Mouse (Mus musculus): ENCODE measurements around the gene Olfr126. TPM values are rescaled to one million over a fixed set of nuclear protein-coding genes. Genes with fewer than 3 reads are reported as not detected.

Olfr126 gene
- polyA plus RNA-seq, 1 experiment from 2014 or later = not detected

Other genes with a start within 250 kb of the Olfr126 start
- gene Olfr115, start 220.4 kb upstream of the Olfr126 start, polyA plus RNA-seq (2014; fragmentation: Nextera tagmentation; extraction: Ambion mirVana) = not detected in 2 replicates
- not detected in 2 replicates for gene Olfr116, start 220.3 kb upstream of the Olfr126 start, polyA plus RNA-seq (2014; fragmentation: Nextera tagmentation; extraction: Ambion mirVana)
- gene Olfr117, start 183.7 kb upstream of the Olfr126 start, polyA plus RNA-seq (2014; fragmentation: Nextera tagmentation; extraction: Ambion mirVana) = not detected in 2 replicates
- gene Olfr118, start 180.5 kb upstream of the Olfr126 start, polyA plus RNA-seq (2014; fragmentation: Nextera tagmentation; extraction: Ambion mirVana) = not detected in 2 replicates
- not detected in 2 replicates for gene Olfr119, start 150.9 kb upstream of the Olfr126 start, polyA plus RNA-seq (2014; fragmentation: Nextera tagmentation; extraction: Ambion mirVana)
- not detected in 2 replicates for gene Olfr120, start 125.7 kb upstream of the Olfr126 start, polyA plus RNA-seq (2014; fragmentation: Nextera tagmentation; extraction: Ambion mirVana)
- gene Olfr121, start 98.6 kb upstream of the Olfr126 start, polyA plus RNA-seq (2014; fragmentation: Nextera tagmentation; extraction: Ambion mirVana) = not detected in 2 replicates
- not detected in 2 replicates for gene Olfr122, start 78.9 kb upstream of the Olfr126 start, polyA plus RNA-seq (2014; fragmentation: Nextera tagmentation; extraction: Ambion mirVana)
- gene Olfr123, start 54.0 kb upstream of the Olfr126 start, polyA plus RNA-seq (2014; fragmentation: Nextera tagmentation; extraction: Ambion mirVana) = not detected in 2 replicates
- gene Olfr124, start 47.6 kb upstream of the Olfr126 start, polyA plus RNA-seq (2014; fragmentation: Nextera tagmentation; extraction: Ambion mirVana) = not detected in 2 replicates
- not detected in 2 replicates for gene Olfr125, start 14.5 kb upstream of the Olfr126 start, polyA plus RNA-seq (2014; fragmentation: Nextera tagmentation; extraction: Ambion mirVana)
- gene Olfr127, start 53.0 kb downstream of the Olfr126 start, polyA plus RNA-seq (2014; fragmentation: Nextera tagmentation; extraction: Ambion mirVana) = not detected in 2 replicates
- gene Olfr128, start 73.1 kb downstream of the Olfr126 start, polyA plus RNA-seq (2014; fragmentation: Nextera tagmentation; extraction: Ambion mirVana) = not detected in 2 replicates
- not detected in 2 replicates for gene Olfr761, start 105.6 kb downstream of the Olfr126 start, polyA plus RNA-seq (2014; fragmentation: Nextera tagmentation; extraction: Ambion mirVana)
- gene Olfr129, start 212.6 kb downstream of the Olfr126 start, polyA plus RNA-seq (2014; fragmentation: Nextera tagmentation; extraction: Ambion mirVana) = not detected in 2 replicates
- gene Olfr130, start 216.4 kb downstream of the Olfr126 start, polyA plus RNA-seq (2014; fragmentation: Nextera tagmentation; extraction: Ambion mirVana) = not detected in 2 replicates
- gene Olfr131, start 241.2 kb downstream of the Olfr126 start, polyA plus RNA-seq (2014; fragmentation: Nextera tagmentation; extraction: Ambion mirVana) = not detected in 2 replicates

Data from embryonic facial prominence, embryonic 11.5 days (tissue).